Mouse (Mus musculus) bone marrow macrophage, adult 2 months (primary cell): ENCODE data around the gene Sart3.

Experiments
- CTCF ChIP-seq: IDR thresholded peaks from 2 replicates; pipeline ENCODE4 v1.5.1; 2012; ENCODE audit warnings: low read depth, mild to moderate bottlenecking, low read length, moderate library complexity
- POLR2A ChIP-seq: IDR thresholded peaks from 2 replicates; pipeline ENCODE4 v1.6.1; 2012; ENCODE audit warnings: mild to moderate bottlenecking, low read depth, low read length, borderline replicate concordance

GRCm38 (mm10) chr5:113748556-113749331 is 23.6 kb downstream of the Sart3 start:
- TF ChIP-seq CTCF (no peak), POLR2A (no peak)
